Mouse (Mus musculus) C2C12 (cell line): ENCODE results near the gene Rap1b. TPM values are rescaled to one million over a fixed set of nuclear protein-coding genes. Genes with fewer than 3 reads are reported as not detected.

Experiments
- H3K27me3 ChIP-seq: one replicate; pipeline ENCODE4 v1.6.1; 2011; ENCODE audit not compliant: control insufficient read depth, insufficient read depth, insufficient read length
- H3K36me3 ChIP-seq: one replicate; pipeline ENCODE4 v1.6.1; 2011; ENCODE audit not compliant: control insufficient read depth, insufficient read depth
- H3K4me3 ChIP-seq: one replicate; pipeline ENCODE4 v1.5.1; 2011; ENCODE audit warnings: mild to moderate bottlenecking, control low read depth; ENCODE audit not compliant: poor library complexity, insufficient read depth, severe bottlenecking
- H3K79me2 ChIP-seq: one replicate; pipeline ENCODE4 v1.6.1; 2011; ENCODE audit not compliant: control insufficient read depth, insufficient read depth
- H3K79me3 ChIP-seq: one replicate; pipeline ENCODE4 v1.6.1; 2011; ENCODE audit warnings: low read depth, control low read depth
- H3ac ChIP-seq: one replicate; pipeline ENCODE3; 2011; ENCODE audit warnings: low read depth; ENCODE audit not compliant: control insufficient read depth, insufficient read length
- CEBPB ChIP-seq: IDR thresholded peaks from one replicate; pipeline ENCODE4 v1.6.1; 2011; ENCODE audit warnings: low read depth, mild to moderate bottlenecking, control low read depth, moderate library complexity
- CTCF ChIP-seq: IDR thresholded peaks from one replicate; pipeline ENCODE4 v1.5.1; 2011; ENCODE audit not compliant: control insufficient read depth, insufficient read depth, insufficient read length
- FOSL1 ChIP-seq: IDR thresholded peaks from one replicate; pipeline ENCODE4 v1.8.0; 2011; ENCODE audit warnings: mild to moderate bottlenecking, low read length; ENCODE audit not compliant: poor library complexity, insufficient read depth, severe bottlenecking
- MAX ChIP-seq: IDR thresholded peaks from one replicate; pipeline ENCODE4 v1.6.1; 2011; ENCODE audit warnings: mild to moderate bottlenecking, control low read depth
- MYOD1 ChIP-seq: IDR thresholded peaks from one replicate; pipeline ENCODE4 v1.6.1; 2011; ENCODE audit warnings: low read depth; ENCODE audit not compliant: control insufficient read depth, insufficient read length
- MYOG ChIP-seq: IDR thresholded peaks from one replicate; pipeline ENCODE4 v1.6.1; 2011; ENCODE audit not compliant: control insufficient read depth, insufficient read length; ENCODE audit errors: extremely low read depth
- USF1 ChIP-seq: IDR thresholded peaks from one replicate; pipeline ENCODE4 v1.6.1; 2011; ENCODE audit warnings: low read depth, mild to moderate bottlenecking, control low read depth, moderate library complexity
- polyA plus RNA-seq: library from polyadenylated mRNA; unstranded; fragments of >200 nt; fragmentation: generic; extraction: Trizol; gene quantifications from one replicate; pipeline ENCODE4 v1.2.1, GENCODE M21; 2012; ENCODE audit warnings: missing spikeins

The Rap1b gene
- polyA plus RNA-seq, 1 experiment: 54.9 TPM

- TF ChIP-seq CEBPB (no peak), MYOD1 (no peak), FOSL1 (no peak), CTCF (no peak), MAX (no peak), USF1 (no peak), MYOG (no peak)
- Histone ChIP-seq H3K79me2 (peaks cover 36% of the 10 kb centered on the region), H3K27me3 (no peaks in the 10 kb centered on the region), H3K4me3 (no peak overlapping the region), H3K36me3 (peaks cover 16% of the 10 kb centered on the region), H3K79me3 (peaks cover 29% of the 10 kb centered on the region), H3ac (peak overlapping the region; percentile 2)
Observed at GRCm38 (mm10) chr10:117793436-117794030, 52.3 kb downstream of the Rap1b start.

- Histone ChIP-seq H3K27me3 (no peaks in the 10 kb centered on the region), H3K79me2 (peaks cover 43% of the 10 kb centered on the region)
- TF ChIP-seq USF1 (no peak), MAX (peak; percentile 89), CTCF (no peak), MYOD1 (peak; percentile 59), CEBPB (peak; percentile 71)
Observed at GRCm38 (mm10) chr10:117792141-117793091, 53.4 kb downstream of the Rap1b start, which contains the start of gene Nup107. Gene Nup107, minus strand, starts transcription at chr10:117792705.

DNA sequence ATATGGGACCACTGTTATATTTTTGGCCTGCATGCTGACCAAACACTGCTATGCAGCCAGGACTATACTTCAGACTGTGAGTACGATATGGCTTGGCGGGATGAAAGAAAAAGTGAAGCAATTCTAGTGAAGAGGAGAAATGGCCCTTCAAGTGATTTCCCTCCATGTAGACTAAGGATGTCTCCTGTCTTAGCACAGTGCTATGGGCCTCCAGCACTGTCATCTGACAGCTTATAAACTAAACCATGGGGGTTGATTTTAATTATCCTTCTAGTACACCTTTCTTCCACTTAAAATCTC, 54.7 kb downstream of the Rap1b start:
- H3K27me3 ChIP-seq: no peaks in the 10 kb centered on the region
- peaks cover 32% of the 10 kb centered on the region for H3K79me3 ChIP-seq
- peak overlapping the region; percentile 89 for H3K4me3 ChIP-seq
- H3K79me2 ChIP-seq: peaks cover 48% of the 10 kb centered on the region
- peaks cover 36% of the 10 kb centered on the region for H3K36me3 ChIP-seq
- H3ac ChIP-seq: no peak overlapping the region
- TF ChIP-seq MYOG: no peak
- TF ChIP-seq MYOD1: no peak
- TF ChIP-seq CEBPB: no peak
- TF ChIP-seq USF1: no peak
- no peak for TF ChIP-seq FOSL1
- no peak for TF ChIP-seq MAX
- TF ChIP-seq CTCF: no peak

More at GRCm38 (mm10) chr10:117792141-117793091, 53.4 kb downstream of the Rap1b start, which contains the start of gene Nup107:
- Histone ChIP-seq H3K36me3 (peaks cover 23% of the 10 kb centered on the region), H3K79me3 (peaks cover 29% of the 10 kb centered on the region), H3K4me3 (peak within 1 kb of the TSS; percentile 89), H3ac (peak within 1 kb of the TSS; percentile 87)

DNA sequence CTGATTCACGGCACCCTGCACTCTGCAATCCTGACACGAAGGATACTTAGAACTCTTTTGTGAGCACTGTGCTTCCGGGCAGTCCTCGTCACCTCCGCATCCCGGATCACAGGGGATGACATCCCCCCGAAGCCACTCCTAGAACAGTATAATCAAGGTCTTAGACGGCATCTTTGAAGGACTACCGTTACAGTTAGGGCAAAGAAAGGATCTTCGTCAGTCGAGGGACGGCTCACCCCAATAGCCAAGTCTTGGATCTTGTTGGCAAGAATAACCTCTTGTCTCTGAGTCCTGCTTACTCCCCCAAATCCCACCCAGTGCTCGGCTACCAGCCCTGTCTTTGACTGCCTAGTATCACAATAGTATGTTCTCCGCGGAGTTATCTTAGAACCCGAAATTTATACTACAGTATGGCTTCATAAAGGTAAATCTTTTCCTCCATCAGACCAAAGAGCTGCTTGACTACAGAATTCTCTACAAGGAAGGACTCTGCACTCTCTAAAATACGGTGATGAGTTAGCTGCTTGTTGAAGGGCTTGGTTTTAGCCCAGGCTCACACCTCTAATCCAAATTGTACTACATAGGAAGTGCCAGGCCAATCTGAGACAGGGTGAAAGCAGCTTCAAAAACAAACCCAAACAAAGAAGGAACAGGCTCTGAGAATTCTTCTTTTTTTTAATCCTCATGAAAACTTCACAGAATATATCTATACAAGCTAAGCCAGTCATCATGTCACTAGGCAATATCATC, 55.2 kb downstream of the Rap1b start:
- Histone ChIP-seq H3K79me3 (peaks cover 32% of the 10 kb centered on the region), H3K4me3 (no peak overlapping the region), H3K79me2 (peaks cover 48% of the 10 kb centered on the region)

DNA sequence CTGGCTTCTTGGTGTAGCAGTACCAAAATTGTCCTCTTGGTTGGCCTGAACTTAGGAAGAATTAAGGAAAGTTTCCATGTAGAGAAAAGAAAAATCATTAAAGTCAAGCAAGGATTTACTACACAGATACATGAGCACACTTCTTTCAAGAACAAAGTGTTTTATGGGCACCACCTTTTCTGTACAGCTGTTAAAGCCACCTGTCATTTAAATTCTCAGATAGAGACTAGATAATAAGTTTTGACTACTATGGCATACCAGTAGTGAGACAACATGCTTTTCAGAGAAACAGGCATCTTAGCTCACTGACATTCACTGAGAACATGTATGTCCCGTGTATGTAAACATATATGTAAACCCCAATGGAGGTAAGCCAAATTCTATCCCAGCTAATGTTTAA, 55.8 kb downstream of the Rap1b start:
- H3K27me3 ChIP-seq: no peaks in the 10 kb centered on the region
- H3K79me2 ChIP-seq: peaks cover 48% of the 10 kb centered on the region
- TF ChIP-seq FOSL1 (no peak), MYOG (no peak), MAX (no peak), MYOD1 (no peak), CTCF (no peak), USF1 (no peak), CEBPB (no peak)
- no peak overlapping the region for H3ac ChIP-seq
- no peak overlapping the region for H3K4me3 ChIP-seq
- peaks cover 32% of the 10 kb centered on the region for H3K79me3 ChIP-seq
- H3K36me3 ChIP-seq: peaks cover 47% of the 10 kb centered on the region

More for the DNA sequence above, 55.2 kb downstream of the Rap1b start:
- TF ChIP-seq CTCF: no peak
- no peak for TF ChIP-seq USF1
- no peak for TF ChIP-seq MYOD1
- TF ChIP-seq MYOG: no peak
- no peak for TF ChIP-seq FOSL1
- TF ChIP-seq CEBPB: no peak
- TF ChIP-seq MAX: no peak
- H3K36me3 ChIP-seq: peaks cover 41% of the 10 kb centered on the region
- no peak overlapping the region for H3ac ChIP-seq
- no peaks in the 10 kb centered on the region for H3K27me3 ChIP-seq
